Mouse (Mus musculus) bone marrow macrophage, adult 2 months (primary cell): ENCODE data around the gene Cherp.

Source experiments
- CTCF ChIP-seq: IDR thresholded peaks from 2 replicates; pipeline ENCODE4 v1.5.1; 2012; ENCODE audit warnings: low read depth, mild to moderate bottlenecking, low read length, moderate library complexity
- POLR2A ChIP-seq: IDR thresholded peaks from 2 replicates; pipeline ENCODE4 v1.6.1; 2012; ENCODE audit warnings: mild to moderate bottlenecking, low read depth, low read length, borderline replicate concordance

DNA sequence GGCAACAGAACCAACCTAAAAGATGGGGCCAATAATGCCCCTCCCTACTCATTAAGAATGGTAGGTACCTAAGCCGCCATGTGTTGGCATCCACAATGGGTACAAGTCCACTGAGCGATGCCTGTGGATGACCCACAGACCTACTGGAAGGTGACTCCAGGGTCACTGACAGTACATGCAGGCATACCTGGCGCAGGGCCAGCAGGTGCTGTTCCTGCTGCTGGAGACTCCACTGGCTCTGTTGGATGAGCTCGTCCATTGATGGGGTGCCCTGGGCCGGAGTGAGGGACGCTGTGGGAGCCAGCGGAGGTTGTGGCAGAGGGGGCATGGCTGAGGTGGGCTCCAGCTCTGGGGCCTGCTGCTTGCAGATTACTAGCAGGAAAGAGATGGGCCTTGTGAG is 4.3 kb downstream of the Cherp start:
- TF ChIP-seq POLR2A (no peak), CTCF (no peak)
